Mouse (Mus musculus) left cerebral cortex, adult 18-20 months (tissue): ENCODE measurements around the gene Dab2ip. TPM values are rescaled to one million over a fixed set of nuclear protein-coding genes. Genes with fewer than 3 reads are reported as not detected.

ENCODE experiments used
- DNase-seq, 2 experiments: peaks; one replicate each; pipeline ENCODE4 v3.0.0; 2021 to 2022; ENCODE audit warnings: low spot score in 2 of 2, mixed read lengths in 1 of 2
- total RNA-seq, 2 experiments: library from RNA; stranded (reverse); gene quantifications; 2 replicates each; pipeline ENCODE4 v1.2.3; 2021

The Dab2ip gene
- total RNA-seq, 2 experiments from 2014 or later: 133 to 135 TPM

DNA sequence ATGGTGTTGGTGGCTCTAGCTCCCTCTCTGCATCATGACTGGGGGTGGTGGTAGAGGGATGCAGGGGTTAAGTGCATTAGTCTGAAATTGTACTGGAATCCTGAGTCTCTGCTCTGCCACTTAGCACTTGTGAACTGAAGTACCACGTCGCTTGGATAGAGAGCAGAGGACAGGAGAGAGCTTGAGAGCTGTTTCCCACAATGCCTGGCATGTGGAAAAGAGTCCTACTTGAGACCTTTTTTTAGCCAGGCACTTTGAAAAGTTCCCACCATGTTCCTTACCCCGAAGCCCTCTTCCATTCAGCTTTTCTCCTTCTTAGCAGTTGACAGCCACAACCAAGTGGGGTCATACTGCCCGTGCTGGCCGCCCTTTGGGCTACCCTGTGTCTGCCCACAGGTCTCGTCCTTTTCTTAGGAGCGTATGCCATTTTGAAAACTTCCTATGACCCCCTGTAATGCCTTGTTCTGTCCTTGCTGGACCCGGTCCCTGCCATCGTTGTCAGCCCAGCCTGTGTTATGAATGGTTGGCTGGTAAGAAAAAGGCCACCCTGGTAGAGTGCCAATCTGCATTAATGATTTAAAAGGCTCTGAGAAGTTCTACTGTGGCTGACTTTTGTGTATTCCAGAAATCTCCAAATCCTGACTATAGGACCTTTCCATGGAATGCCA is 34.8 kb downstream of the Dab2ip start:
- DNase-seq: no peak

DNA sequence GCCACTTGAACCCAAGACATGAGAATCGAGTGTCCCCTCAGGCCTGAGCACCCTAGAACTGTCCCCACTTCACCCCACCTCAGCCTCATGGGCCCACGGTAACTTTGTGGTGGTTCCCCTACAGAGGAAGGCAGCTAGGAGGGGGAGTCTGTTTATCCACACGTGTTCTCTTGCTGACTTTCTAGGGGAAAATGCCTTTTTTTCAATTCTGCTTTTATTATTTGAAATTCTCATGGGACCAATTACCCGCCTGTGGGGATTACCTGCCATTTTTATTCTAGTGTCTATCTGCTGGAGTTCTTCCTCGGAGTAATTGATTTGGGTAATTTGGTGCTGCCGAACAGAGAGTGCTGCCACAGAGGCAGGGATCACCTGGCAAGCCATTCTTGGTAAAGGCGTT is 35.8 kb downstream of the Dab2ip start:
- no peak for DNase-seq

DNA sequence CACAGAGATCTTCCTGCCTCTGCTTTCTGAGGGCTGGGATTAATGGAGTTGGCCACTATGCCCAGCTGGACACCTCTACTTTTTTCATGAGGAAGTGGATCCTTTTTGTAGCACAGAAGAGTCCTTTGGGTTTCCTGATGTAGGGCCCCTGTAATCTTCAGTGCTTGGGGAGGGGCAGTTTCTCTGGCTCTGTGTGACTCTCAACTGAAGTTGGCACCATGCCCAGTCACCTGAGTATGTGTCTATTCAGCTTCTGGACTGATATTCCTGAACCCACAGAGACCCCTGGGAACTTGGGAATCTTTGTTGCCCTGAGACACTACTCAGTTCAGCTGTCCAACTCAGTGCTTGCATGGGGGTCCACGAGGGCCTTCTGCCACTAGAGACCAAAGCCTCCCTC is 37.0 kb downstream of the Dab2ip start:
- no peak for DNase-seq

DNA sequence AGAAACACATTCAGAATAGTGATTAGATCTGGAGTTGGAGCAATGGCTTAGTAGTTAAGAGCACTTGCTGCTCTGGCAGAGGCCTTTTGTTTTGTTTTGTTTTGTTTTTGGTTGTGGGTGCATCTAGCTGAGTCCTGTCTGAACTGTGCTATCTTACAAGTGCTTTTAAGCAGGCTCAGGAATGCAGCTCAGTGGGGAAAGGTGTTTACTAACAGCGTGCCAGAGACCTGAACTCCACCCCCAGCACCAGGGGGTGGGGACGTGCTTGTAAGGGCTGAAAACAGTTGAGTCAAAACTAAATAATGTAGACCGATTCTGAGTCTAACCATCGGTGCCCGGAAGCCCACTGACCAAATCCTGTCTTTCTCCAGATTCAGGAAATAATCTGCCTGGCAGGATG is 37.7 kb downstream of the Dab2ip start:
- DNase-seq: no peak

DNA sequence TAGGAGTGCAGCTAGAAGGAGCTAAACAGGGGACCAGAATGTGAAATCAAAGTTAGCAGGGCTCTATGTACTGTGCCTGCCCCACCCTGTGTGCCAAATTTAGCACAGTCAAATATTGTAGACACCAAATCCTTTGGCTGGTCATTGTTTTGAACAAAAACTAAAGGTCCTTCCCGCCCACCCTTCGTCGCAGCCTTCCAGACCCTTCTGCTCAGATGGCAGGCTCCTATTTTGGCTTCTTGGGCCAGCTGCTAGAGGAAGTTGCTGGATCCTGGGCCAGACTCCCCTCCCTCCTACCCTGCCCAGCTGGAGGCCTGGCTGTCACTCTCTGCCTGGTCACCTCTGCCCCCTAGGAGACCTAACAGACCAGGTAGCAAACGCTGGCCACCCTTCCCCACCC is 38.7 kb downstream of the Dab2ip start:
- no peak for DNase-seq

DNA sequence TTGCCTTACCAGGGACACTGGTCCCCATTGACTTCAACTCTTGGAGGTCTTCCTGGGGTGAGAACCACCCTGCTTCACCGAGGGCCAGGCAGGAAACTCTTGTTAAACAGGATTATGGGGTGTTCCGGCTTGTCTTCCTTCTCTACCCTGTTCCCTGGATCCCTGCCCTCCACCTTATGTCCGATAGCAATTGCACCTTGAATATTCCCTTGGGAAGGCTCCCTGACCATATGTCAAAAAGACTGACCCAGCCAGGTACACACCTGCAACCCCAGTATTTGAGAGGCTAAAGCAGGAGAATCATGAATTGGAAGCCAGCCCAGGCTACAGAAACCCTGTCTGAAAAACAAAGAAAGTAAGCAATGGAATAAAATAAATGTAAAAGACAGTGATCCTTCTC is 40.8 kb downstream of the Dab2ip start:
- DNase-seq: no peak

DNA sequence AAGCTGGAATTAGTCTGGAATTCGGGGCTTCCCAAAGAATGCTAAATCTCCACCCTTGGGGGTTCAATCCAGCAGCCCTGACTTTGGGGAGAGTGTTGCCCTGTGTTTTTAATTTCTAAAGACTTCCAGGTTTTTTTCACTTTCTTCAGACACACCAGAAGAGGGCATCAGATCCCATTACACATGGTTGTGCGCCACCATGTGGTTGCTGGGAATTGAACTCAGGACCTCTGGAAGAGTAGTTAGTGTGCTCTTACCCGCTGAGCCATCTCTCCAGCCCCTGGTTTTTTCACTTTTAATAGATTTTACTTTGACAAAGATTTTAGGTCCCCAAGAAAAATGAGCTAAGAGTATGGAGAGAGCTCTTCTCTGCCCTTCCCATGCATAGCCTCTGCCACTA is 43.6 kb downstream of the Dab2ip start:
- no peak for DNase-seq

DNA sequence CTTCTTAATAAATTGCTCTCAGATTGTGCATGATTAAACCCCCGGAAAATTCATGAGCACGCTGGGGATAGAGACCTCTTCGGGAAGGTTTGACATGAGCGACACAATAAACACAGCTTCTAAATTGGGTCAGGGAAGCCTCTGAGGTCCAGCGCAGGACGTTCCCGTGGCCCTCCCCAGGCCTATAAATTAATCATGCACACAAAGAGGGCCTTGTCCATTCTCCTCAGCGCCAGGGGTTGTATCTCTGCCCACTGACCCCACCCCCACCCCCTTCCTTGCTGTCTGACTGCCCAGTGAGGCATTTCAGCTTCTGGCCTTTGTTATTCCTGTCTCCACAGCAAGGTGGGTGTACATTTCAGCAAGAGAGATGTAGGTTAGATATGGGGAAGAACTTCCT is 49.4 kb downstream of the Dab2ip start:
- no peak for DNase-seq

DNA sequence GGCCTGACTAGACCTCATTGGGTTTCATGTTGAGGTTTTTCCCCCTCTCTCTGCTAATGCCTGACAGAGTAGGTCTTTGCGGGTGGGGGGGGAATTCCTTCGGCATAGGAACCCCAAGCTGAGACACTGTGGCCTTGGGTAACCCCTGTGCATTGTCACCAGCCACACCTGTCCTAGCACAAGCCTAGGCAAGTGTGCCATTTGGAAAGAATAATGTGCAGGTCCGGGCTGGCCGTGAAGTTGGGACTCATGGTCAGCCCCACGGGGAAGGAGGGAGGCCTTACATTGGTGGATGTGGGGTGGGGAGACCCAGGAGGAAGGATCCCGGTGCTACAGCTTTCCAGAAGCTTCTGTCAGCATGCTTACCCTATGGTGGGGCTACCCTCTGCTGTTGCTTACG is 50.8 kb downstream of the Dab2ip start:
- DNase-seq: no peak

DNA sequence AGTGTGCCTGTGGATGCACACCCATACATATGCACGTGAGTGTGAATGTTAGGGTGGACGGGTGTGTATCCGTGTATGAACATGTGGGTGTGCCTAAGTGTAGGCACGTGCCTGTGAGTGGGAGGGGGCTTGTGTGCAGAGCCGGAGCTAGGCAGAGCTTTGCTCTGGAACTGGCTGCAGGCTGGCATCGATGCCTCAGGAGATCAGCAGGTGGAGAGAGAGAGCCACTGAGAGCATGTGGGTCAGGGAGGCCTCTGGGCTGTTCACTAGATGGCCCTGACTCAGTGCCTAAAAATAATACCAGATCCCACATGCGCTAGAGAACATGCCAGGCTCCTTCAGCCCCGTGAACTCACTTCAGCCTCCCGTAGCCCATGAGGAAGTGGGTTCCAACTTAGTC is 51.3 kb downstream of the Dab2ip start:
- DNase-seq: peak in 1 of 2 experiments; percentile 38

DNA sequence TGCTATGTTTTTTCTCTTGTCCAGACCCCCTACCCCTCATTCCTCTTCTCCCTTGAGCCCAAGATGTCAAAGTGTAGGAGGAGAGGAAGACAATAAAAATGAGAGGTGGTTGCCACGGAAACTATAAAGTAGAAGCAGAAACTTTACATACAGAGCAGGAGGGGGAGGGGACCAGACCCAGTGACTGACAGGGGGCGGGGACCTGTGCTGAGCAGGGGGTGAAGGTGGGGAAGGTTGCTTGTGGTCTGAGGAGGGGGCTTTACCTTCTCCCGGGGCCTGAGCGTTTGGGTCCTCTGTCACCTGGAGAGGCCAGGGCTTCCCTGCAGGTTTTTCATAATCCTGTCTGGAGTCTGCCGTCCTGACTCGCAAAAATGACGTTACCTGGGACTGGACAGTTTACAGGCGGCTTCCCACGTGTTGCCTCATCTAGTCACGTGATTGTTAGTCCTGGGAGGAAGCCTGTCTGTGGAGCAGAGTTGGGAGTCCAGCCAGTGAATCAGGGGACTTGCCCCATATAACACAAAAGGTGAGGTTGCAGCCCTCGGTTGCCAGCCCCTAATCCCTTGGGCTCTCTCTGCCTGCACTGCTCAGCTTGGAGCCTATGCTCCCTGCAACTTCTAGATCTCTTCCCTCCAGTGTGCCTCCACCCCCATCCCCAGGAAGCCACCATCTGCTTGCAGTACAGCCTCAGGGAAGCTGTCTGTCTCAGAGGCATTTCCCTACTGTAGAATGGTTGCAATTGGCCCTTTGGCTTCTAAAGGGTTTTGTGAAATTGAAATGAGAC is 52.3 kb downstream of the Dab2ip start:
- DNase-seq: peak; percentile 54 to 78

DNA sequence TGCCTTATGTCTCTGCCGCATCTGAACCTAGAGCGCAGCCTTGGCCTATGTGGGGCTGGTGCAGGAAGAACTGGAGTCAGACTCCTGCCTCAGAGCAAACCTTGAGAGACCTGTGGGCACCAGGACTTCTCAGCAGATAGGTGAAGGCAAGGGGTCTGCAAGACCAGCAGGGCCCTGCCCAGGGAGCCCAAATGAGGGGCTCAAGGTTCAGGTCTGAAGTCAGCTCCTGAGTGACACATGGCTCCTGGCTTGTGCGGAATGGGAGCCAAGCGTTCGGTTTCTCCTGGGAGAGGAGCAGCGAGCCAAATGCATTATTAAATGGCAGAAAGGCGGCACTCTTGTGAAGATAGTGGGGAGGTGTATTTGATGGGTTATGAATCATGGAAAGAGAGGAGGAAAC is 52.9 kb downstream of the Dab2ip start:
- no peak for DNase-seq

DNA sequence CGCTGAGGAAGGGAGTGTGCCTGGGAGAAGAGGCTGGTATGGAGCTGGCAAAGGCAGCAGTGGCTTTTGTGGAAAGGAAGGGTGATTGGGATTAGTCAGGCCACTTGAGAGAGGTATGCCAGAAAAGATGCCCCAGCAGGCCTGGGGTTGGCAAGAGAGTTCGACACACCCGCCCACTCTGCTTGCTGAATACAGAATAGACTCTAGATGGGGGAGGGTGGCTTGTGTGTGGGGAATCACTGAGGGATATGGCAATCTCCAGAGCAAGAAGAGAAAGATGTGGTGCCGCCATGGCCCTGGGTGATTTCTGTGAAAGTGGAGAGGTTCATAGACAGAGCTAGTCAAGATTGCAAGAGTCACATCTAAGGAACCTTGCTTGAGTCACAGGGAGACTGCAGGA is 53.6 kb downstream of the Dab2ip start:
- DNase-seq: peak in 1 of 2 experiments; percentile 36

DNA sequence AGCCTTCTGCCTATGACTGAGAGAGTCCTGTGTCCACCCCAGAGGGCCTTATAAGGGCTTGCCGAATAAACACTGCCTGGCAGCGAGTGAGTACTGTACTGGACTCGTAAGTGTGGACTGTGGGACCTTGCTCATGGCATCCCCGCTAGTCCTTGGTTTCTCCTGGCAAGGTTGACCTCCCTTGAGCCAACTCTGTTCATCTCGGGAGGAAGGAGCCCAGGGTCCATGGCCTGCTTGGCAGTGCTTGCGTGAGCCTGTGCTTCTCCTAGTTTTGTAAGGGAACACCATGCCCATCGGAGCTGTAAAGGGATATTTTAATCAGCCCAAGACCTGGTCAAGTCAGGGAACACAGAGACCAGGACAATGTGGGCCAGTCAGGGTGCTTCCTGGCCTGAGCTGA is 54.2 kb downstream of the Dab2ip start:
- no peak for DNase-seq

DNA sequence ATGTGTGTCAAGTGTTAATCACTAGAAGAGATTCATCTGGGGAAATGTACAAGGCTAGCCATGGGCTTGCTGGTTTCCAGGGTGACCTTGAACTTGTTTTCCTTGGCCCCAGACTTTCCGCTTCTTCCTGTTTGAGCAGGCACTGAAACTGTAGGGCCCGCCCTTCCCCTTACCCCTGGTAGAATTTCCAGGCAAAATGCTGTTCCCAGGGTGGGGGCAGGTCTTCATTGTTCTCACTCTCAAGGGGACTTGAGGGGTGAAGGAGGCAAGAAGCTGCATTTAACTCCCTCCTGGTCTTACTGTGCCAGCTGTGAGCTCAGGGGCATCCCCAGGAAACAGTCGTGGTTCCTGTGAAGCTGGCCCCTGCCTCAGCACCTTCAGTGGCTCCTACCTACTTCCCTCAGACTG is 55.9 kb downstream of the Dab2ip start:
- DNase-seq: no peak

DNA sequence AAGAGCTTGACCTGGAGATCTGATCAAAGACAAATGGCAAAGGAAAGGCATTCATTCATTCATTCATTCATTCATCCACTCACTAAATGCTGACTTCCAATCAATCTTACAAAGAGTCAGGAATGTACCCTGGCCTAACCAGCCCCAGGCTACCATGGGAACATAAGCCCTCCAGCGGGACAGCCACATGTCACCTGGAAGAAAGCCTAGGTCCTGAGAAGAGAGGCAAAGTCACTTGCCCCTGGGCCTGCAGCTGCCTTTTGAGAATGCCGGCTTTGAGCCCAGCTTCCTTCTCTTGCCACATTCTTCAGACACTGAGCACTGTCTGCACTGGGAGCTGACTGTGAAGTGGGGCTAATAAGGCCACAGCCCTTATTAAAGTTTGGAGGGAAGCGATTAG is 56.3 kb downstream of the Dab2ip start:
- DNase-seq: no peak

DNA sequence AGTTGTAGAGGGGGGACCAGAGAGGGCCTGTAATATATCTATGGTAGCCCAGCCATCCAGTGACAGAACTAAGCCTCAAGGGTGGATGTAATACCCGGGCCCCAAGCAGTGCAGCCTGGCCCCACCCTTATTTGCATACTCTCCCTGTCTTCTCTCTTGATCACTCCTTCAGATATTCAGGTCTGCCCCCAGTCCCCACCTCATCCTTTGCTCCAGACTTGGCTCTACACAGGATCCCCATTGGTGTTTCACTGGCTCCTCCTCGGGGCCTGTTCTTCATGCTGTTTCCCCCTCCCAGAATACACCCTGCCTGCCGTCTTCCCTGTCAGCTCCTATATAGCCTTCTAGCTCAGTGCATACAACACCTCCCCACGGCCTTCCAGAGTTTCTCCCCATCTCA is 57.3 kb downstream of the Dab2ip start:
- no peak for DNase-seq

DNA sequence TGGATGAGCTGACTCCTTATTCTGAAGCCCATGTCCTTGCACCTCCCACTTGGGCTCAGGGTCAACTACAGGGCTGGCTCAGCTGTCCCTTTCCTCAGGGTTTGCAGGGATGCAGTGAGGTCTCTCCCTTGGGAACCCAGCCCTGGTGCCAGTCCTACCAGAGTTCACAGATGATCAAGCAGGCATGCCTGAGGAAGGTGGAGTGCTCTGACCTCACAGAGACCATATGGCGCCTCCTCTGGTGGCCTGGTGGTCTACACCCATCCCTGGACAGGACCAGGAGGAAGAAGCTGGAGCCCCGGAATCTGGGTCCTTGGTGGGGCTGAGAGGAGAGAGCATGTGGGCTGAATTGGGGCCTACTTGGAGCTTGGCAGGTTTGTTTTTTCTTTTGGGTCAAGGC is 57.9 kb downstream of the Dab2ip start:
- DNase-seq: no peak

DNA sequence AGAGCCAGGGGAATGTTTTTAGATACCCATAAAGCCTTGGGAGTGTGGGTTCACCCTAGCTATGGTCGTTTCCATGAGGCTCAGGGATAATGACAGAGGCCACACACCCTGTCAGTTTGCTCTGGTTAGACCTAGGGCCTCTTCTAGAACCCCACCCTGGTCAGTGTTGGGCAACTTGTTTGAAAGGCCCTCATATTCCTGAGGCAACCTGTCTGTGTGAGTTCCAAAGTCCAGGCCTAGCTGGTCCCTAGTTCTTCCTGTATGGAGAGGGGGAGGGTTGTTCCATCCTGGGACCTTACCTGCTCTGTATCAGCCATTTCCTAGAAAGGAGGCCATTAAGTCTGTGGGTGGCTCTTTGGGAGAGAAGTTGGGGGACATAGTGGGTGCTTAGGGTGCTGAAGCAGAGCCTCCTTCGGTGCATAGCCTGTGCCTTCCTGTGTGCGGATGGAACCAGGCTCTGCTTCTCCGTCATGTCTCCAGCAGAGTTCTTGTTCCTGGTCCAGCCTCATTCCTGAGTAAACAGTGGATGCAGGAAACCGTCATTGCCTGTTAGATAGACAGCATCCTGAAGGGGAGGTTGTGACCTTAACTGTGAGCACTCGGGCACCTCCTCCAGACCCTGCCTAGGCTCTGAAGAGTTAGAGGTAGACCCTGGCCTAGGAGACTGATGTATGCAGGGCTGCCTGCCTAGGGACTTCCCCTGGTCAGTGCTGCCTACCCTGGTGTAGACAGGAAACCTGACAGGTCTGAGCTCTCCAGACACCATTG is 59.0 kb downstream of the Dab2ip start:
- no peak for DNase-seq

DNA sequence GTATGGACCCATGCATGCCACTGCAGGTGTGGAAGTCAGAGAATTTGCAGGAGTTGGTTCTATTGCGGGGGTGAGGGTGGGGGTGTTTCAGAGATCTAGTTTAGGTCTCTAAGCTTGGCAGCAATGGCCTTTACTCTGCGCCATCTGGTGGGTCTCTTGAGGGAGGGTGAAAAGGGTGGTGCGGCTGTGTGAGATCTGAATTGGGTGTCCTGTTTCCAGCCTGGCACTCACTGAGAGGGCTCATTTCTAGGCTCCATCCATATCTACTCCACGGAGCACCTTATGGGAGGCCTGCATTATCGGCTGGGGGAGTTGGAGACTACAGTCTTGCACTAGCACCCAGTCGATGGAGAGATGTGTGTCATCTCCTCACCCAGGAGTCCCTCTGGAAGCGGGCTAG is 60.9 kb downstream of the Dab2ip start:
- DNase-seq: no peak

DNA sequence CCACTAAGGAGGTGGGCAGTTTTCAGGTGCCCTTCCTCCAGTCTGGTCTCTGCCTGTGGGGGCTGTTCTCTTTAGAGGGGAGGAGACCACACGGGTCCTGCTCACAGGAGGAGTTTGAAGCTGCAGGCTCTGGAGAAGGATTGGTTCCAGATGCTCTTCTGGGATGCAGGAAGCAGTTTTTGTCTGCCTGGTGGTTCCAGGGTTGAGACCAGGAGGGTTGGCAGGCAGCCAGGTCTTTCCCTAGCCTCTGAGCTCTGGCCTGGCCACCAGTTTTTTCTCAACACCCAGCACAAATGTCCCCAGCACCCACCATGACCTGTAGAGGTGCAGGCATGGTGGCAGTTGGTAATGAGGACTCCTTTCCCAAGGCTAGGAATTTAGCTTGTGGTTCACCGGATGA is 61.5 kb downstream of the Dab2ip start:
- DNase-seq: no peak
